Mouse (Mus musculus) spleen, postnatal 36 days (tissue): ENCODE data around the gene Cckbr.

Source experiments
- DNase-seq, 2 experiments: peaks; one replicate each; pipeline ENCODE4 v3.0.0; 2022; ENCODE audit warnings: low spot score in 2 of 2, mixed read lengths in 1 of 2

Gene Cckbr

GRCm38 (mm10) chr7:105425424-105426043 is at the start of gene Cckbr:
TSS of gene Cckbr (plus strand) at chr7:105425731.
- no peak for DNase-seq

- DNase-seq = no peak
Measured at GRCm38 (mm10) chr7:105380329-105380728, 45.2 kb upstream of the Cckbr start.

DNA sequence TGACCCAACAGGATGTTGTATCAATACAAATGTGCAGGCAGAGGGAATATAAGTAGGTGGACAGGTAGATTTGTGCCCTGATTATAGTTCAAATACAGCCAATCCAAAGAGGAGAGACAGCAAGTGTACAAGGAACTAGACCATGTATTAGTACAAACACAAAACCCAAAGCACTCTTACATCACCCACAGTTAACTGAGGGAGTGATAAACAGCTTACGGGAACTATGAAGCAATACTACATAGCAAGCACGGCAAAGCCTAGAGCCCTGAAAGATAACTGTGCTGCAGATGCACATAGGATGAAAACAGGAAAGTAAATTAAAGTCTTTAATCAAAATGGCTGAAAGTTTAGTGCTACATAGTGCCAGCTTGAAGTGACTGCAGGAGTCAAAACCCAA is 37.8 kb upstream of the Cckbr start:
- DNase-seq = no peak

- DNase-seq = no peak
Measured at GRCm38 (mm10) chr7:105390236-105390635, 35.3 kb upstream of the Cckbr start.

DNA sequence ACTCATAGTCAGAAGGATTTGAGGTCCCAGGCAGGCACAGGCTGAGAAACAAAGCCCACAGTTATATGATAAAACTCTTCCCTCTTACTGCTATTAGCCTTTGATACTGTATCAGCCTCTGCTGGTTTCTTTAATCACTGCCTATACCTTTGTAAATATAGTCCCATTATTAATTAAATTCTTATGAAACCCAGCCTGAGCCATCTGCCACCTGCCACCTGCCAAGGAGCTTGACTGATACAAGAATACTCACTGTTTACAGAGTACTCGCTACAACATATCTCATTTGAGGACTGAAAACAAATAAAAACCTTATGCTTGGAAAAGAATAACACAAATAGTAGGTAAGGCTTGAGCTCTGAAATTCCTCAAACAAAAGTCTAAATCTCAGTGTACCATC is 30.9 kb upstream of the Cckbr start:
- no peak for DNase-seq

GRCm38 (mm10) chr7:105395131-105395820 is 30.3 kb upstream of the Cckbr start:
- no peak for DNase-seq

DNA sequence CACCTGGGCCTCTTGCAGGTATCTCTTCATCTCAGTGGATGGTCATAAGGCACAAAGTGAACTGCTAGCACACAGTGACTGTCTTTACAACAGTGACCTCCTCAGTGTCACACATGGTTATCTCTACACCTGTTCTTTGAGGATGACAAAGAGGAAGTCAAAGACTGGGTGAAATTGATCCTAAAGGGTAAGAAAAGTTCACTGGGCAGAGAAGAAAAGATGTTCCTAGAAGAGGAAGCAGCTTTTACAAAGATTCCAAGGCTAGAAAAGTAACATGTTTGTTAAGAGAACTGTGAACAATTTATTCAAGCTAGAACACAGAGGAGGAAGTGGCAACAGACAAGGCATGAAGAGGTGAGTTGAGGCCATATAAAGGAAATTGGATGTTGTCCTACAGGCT is 29.4 kb upstream of the Cckbr start:
- no peak for DNase-seq

DNA sequence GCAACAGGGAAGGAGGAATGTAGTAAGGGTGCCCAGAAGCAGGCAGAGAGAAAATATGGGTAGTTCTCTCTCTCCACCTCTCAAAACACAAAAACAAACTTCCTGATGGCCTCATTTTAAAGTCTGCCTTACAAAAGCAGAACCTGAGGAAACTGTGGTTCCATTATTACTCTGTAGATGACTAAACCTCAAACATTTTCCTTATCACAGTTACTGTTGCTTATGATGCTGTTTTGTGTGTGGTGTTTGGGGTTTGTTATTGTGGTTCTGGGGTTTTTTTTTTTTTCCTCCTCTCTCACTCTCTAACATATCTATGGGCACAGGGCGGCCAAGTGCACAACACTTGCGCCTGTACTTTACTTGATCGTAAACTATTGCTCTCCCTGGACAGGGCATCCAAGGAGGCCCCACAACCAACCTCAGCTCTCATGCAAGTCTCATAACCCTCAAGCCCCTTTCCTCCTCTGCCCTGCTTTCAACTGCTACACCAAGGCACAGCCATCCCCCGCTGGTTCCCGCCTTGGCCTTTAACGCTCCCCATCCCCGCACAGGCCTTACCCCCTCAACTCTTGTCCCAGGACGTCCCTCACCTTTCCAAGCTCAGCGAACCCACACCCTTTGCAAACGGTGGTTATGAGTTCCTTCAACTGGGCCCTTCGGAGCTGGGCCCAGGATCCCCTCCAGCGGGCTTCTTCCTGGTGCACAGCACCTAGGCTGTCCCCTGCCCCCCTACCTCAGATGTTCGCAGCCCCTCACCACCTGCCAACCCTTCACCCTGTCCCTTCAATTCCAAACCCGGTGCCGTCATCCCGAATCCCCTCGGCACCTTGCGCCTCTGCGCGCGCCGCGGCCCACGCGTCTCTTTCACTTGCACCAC is 26.2 kb upstream of the Cckbr start:
- DNase-seq = peak in 1 of 2 experiments; percentile 8

GRCm38 (mm10) chr7:105399935-105400624 is 25.5 kb upstream of the Cckbr start, which contains the start of gene Fam160a2:
TSS of gene Fam160a2 (minus strand) at chr7:105400054.
- peak; percentile 98 to 99 for DNase-seq

DNA sequence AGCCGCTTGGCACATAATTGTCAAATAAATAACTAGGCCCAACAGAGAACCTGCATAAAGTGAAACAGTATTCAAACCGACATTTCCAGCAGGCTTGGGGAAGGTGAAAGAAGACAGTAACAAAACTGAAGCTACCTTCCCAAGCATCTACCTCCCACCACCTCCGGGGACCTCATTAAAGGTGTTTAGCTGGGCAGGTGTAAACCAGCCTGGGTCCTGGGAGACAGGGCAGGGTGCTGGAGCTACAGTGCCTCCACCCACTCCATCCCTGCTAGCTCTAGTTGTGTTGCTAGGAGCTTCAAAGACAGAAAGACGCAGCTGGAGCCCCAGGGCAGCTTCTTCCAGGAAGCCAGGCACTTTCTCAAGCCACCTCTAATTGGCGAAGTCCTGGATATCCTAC is 21.3 kb upstream of the Cckbr start, which contains the start of gene Cnga4:
Gene Cnga4 (plus strand): TSS at position 301 of the 400 bp plus-strand sequence.
- DNase-seq = no peak

- DNase-seq = no peak
Measured at GRCm38 (mm10) chr7:105406322-105406721, 19.2 kb upstream of the Cckbr start.

DNA sequence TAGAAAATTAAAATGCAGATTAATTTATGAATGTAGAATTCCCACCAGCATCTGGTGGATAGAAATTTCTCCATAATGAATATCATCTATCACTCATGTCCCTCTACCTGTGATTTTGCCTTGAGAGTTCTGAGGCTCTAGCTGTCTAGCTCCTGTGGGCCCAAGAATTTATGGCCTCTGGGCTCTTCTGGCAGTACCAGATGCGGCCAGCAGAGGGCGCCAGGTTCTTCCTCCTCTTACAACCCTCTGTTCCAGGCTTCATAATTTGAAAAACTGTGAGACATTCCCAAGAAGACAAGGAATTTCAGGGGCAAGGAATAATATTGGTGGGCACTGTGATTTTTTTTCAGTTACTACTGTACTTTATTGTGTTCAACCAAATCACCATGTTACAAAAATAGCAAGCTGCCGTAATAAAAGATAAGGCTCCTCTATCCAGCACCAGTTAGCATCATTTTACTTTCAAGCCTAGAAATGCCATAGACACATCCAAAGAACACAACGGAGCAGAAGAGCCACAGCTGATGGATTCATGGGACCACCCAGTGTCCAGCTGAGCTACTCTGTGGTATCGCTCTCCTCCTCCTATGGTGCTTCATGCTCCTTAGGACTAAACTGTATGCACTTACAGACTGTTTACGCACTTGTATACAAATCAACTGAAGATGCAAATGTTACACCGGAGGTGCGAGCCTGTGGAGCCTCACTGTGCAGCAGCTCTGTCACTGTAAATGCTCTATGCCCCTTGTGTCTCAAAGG is 13.5 kb upstream of the Cckbr start:
- DNase-seq = peak in 1 of 2 experiments; percentile 40

- no peak for DNase-seq
Measured at GRCm38 (mm10) chr7:105414385-105414784, 11.1 kb upstream of the Cckbr start.

GRCm38 (mm10) chr7:105416529-105416928 is 9.0 kb upstream of the Cckbr start:
- DNase-seq = no peak

DNA sequence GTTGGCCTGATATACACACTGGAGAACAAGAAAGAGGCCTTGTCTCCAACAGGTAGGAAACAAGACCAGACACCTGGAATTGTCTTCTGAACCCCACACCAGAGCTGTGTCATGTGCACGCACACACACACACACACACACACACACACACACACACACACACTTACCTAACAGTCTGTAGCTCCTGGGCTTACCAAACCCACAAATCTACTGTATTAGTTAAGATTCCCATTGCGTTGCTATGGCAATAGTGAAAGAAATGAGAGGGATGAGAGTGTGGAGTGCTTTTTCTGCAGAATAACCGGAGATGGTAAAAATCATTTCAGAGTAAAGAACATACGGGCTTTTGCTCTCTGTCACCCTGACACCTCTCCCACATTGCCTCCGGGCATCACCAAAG is 7.4 kb upstream of the Cckbr start:
- no peak for DNase-seq

GRCm38 (mm10) chr7:105420903-105421302 is 4.6 kb upstream of the Cckbr start:
- no peak for DNase-seq

- DNase-seq = no peak
Measured at GRCm38 (mm10) chr7:105424368-105424767, 1.2 kb upstream of the Cckbr start.

GRCm38 (mm10) chr7:105426051-105426450 is 520 bp downstream of the Cckbr start:
- no peak for DNase-seq

DNA sequence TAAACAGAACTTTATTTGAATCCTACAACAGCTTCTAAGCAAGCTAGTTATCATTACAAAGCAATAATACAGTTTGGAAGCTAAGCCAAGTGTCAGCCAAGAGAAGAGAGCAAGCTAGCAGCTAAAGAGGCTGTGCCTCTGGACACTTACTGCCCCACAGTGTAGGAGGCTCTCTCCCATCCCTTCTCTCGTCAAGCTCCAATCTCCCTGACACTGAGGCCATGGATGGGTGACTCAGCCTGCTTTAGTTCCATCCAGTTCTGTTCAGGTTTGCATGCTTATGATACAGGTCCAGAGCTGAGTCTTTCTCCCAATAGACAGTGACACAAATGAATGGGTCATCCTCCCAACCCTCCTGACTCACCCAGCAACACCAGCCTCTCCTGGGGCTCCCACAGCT is 6.5 kb downstream of the Cckbr start:
- DNase-seq = no peak

- no peak for DNase-seq
Measured at GRCm38 (mm10) chr7:105433859-105434258, 8.3 kb downstream of the Cckbr start.

GRCm38 (mm10) chr7:105434798-105435197 is 9.3 kb downstream of the Cckbr start:
- no peak for DNase-seq
